Mouse (Mus musculus): ENCODE data around the gene Cntnap2. TPM values are rescaled to one million over a fixed set of nuclear protein-coding genes. Genes with fewer than 3 reads are reported as not detected.
A peak's percentile ranks its signal among the peaks of the same experiment; 100 is the strongest.

Gene Cntnap2
- total and polyA plus RNA-seq, 2 experiments from 2014 or later: 39.8 to 76.6 TPM

- H3K36me3 ChIP-seq (ENCODE audit: insufficient read depth, low read length): no peaks in the 10 kb centered on the region
- DNase-seq (ENCODE audit: low spot score) (no peak), ATAC-seq (no peak)
- TF ChIP-seq CTCF (IDR thresholded peaks at IDR 0.05; ENCODE audit: low read depth): no peak
- no peak overlapping the region for H3K27ac ChIP-seq
- WGBS: 86% methylated on average over 2 of the region's 2 CpGs
- no peak overlapping the region for H3K4me2 ChIP-seq (ENCODE audit: low read depth, low read length)
- H3K4me3 ChIP-seq (ENCODE audit: low read length): no peak overlapping the region
- no peak overlapping the region for H3K9ac ChIP-seq (replicated peaks; ENCODE audit: low read length)
- H3K9me3 ChIP-seq (ENCODE audit: low read length): no peaks in the 10 kb centered on the region
- no peaks in the 10 kb centered on the region for H3K27me3 ChIP-seq (ENCODE audit: insufficient read depth, low read length)
- no peaks in the 10 kb centered on the region for H3K4me1 ChIP-seq (ENCODE audit: insufficient read depth, low read length)
Measured at GRCm38 (mm10) chr6:47315454-47315853, 2256.3 kb downstream of the Cntnap2 start.

DNA sequence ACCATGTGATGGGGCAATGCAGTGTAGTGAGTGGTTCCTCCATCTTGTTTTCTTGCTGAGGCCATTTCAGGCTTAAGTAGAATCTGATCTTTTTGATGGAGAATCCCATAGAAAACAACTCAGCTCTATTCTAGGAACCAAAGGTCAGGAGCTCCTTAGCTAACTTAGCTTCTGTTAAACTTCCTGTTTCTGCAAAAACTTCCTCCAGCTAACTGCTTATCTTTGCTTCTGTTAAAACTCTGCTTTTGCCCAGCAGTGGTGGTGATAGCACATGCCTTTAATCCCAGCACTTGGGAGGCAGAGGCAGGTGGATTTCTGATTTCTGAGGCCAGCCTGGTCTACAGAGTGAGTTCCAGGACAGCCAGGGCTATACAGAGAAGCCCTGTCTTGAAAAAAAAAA is 2258.1 kb downstream of the Cntnap2 start:
- H3K4me2 ChIP-seq (ENCODE audit: low read depth, low read length): no peak overlapping the region
- no peak overlapping the region for H3K4me3 ChIP-seq (ENCODE audit: low read length)
- TF ChIP-seq CTCF (IDR thresholded peaks at IDR 0.05; ENCODE audit: low read depth): no peak
- H3K4me1 ChIP-seq (ENCODE audit: insufficient read depth, low read length): no peaks in the 10 kb centered on the region
- no peak for ATAC-seq
- no peaks in the 10 kb centered on the region for H3K9me3 ChIP-seq (ENCODE audit: low read length)
- no peak overlapping the region for H3K9ac ChIP-seq (replicated peaks; ENCODE audit: low read length)
- DNase-seq (ENCODE audit: low spot score): no peak
- no peak overlapping the region for H3K27ac ChIP-seq
- no peaks in the 10 kb centered on the region for H3K27me3 ChIP-seq (ENCODE audit: insufficient read depth, low read length)
- H3K36me3 ChIP-seq (ENCODE audit: insufficient read depth, low read length): no peaks in the 10 kb centered on the region

DNA sequence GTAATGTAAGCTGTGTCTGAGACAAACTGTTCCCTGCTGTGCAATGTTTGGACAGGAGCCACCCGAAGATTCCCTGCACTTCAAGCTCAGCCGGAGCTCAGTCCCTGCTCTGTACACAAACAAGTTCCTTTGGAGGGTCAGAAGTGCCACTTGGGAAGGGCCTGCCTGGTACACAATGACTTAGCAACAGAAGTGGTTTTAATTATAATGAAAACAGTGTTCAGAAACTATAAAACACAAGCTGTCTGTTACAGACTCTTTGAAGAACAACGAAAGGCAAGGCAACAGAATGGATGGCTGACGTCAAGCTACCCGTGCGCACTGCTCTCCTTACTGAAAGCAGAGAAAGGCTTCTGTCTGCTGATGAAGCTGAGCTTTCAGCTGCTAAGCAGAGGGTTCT is 2259.5 kb downstream of the Cntnap2 start:
- Histone ChIP-seq H3K9ac (replicated peaks; ENCODE audit: low read length) (no peak overlapping the region), H3K9me3 (ENCODE audit: low read length) (no peaks in the 10 kb centered on the region), H3K36me3 (ENCODE audit: insufficient read depth, low read length) (no peaks in the 10 kb centered on the region), H3K4me1 (ENCODE audit: insufficient read depth, low read length) (no peaks in the 10 kb centered on the region), H3K4me2 (ENCODE audit: low read depth, low read length) (peak overlapping the region; percentile 42), H3K27me3 (ENCODE audit: insufficient read depth, low read length) (no peaks in the 10 kb centered on the region), H3K27ac (peak overlapping the region; percentile 60), H3K4me3 (ENCODE audit: low read length) (peak overlapping the region; percentile 5; the same call in 1 of the 2 replicates)
- 3% methylated on average over 6 of the region's 6 CpGs for WGBS
- DNase-seq (ENCODE audit: low spot score) (peak; percentile 63), ATAC-seq (peak; percentile 49; the same call in 1 of the 2 replicates)
- no peak for TF ChIP-seq CTCF (IDR thresholded peaks at IDR 0.05; ENCODE audit: low read depth)

- H3K9ac ChIP-seq (replicated peaks; ENCODE audit: low read length): no peak overlapping the region
- H3K4me1 ChIP-seq (ENCODE audit: insufficient read depth, low read length): no peaks in the 10 kb centered on the region
- H3K4me3 ChIP-seq (ENCODE audit: low read length): no peak overlapping the region
- WGBS: 14% methylated on average over 5 of the region's 5 CpGs
- H3K9me3 ChIP-seq (ENCODE audit: low read length): no peaks in the 10 kb centered on the region
- H3K36me3 ChIP-seq (ENCODE audit: insufficient read depth, low read length): no peaks in the 10 kb centered on the region
- H3K27ac ChIP-seq: no peak overlapping the region
- no peaks in the 10 kb centered on the region for H3K27me3 ChIP-seq (ENCODE audit: insufficient read depth, low read length)
- ATAC-seq (no peak), DNase-seq (ENCODE audit: low spot score) (peak; percentile 26)
- peak overlapping the region; percentile 42; the same call in 1 of the 2 replicates for H3K4me2 ChIP-seq (ENCODE audit: low read depth, low read length)
- no peak for TF ChIP-seq CTCF (IDR thresholded peaks at IDR 0.05; ENCODE audit: low read depth)
Measured at GRCm38 (mm10) chr6:47319309-47319983, 2260.3 kb downstream of the Cntnap2 start.

DNA sequence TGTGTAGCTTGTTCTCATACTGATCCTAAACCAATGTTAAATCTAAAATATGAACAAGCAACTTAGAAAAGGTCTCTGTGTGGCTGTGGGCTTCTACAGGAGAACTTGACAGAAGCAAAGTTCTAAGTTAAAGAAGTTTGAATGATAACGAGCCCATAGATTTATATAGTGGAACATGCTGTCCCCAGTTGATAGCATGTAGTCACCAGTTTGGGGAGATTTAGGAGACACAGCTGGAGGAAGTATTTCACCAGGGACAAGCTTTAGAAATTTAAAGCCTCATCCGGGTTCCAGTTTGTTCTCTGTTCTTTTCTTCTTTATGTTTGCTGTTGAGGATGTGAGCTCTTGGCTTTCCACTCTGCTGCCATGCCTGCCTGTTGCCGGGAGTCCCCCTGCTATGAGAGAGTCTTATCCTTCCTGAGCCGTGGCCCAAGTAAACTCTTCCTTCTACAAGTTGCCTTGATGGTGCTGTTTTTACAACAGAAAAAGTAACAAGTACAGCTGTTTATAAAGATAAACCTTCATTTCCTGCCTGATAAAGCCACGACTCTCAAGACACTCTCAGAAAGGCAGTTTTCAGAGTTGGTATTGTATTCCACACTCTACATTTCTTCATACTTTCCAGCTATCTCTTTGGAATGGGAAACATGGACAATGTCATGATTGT is 2264.1 kb downstream of the Cntnap2 start:
- WGBS: 78% methylated on average over 5 of the region's 5 CpGs
- ATAC-seq (no peak), DNase-seq (ENCODE audit: low spot score) (no peak)
- H3K9me3 ChIP-seq (ENCODE audit: low read length): no peaks in the 10 kb centered on the region
- no peak overlapping the region for H3K27ac ChIP-seq
- no peaks in the 10 kb centered on the region for H3K4me1 ChIP-seq (ENCODE audit: insufficient read depth, low read length)
- no peak overlapping the region for H3K4me3 ChIP-seq (ENCODE audit: low read length)
- no peak overlapping the region for H3K4me2 ChIP-seq (ENCODE audit: low read depth, low read length)
- TF ChIP-seq CTCF (IDR thresholded peaks at IDR 0.05; ENCODE audit: low read depth): no peak
- H3K9ac ChIP-seq (replicated peaks; ENCODE audit: low read length): no peak overlapping the region
- H3K27me3 ChIP-seq (ENCODE audit: insufficient read depth, low read length): no peaks in the 10 kb centered on the region
- no peaks in the 10 kb centered on the region for H3K36me3 ChIP-seq (ENCODE audit: insufficient read depth, low read length)

DNA sequence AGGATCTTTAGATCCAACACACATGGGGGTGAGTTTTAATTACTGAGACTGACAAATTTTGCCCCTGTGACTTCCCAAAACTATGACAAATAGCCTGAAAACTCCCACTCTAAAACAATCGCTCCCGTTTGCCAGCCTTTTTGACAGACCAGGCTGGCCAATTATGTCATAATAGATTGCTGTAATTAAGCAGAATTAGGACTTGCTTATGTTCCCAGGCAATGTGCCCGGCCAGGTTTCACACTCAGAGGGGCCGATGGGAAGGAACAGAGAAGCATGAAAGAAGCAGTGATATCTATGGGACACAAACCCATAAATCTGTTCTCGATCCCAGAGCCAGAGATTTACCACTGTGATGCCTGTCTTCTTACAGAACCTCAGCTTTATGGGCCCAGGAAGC is 2264.7 kb downstream of the Cntnap2 start:
- Histone ChIP-seq H3K27me3 (ENCODE audit: insufficient read depth, low read length) (no peaks in the 10 kb centered on the region), H3K9me3 (ENCODE audit: low read length) (no peaks in the 10 kb centered on the region), H3K4me2 (ENCODE audit: low read depth, low read length) (no peak overlapping the region), H3K4me3 (ENCODE audit: low read length) (no peak overlapping the region), H3K9ac (replicated peaks; ENCODE audit: low read length) (no peak overlapping the region), H3K27ac (no peak overlapping the region), H3K4me1 (ENCODE audit: insufficient read depth, low read length) (no peaks in the 10 kb centered on the region), H3K36me3 (ENCODE audit: insufficient read depth, low read length) (no peaks in the 10 kb centered on the region)
- WGBS: 56% methylated on average over 5 of the region's 5 CpGs
- DNase-seq (ENCODE audit: low spot score) (peak; percentile 46), ATAC-seq (no peak)
- no peak for TF ChIP-seq CTCF (IDR thresholded peaks at IDR 0.05; ENCODE audit: low read depth)

GRCm38 (mm10) chr6:47328281-47328680 is 2269.1 kb downstream of the Cntnap2 start:
- H3K9ac ChIP-seq (replicated peaks; ENCODE audit: low read length): no peak overlapping the region
- ATAC-seq (no peak), DNase-seq (ENCODE audit: low spot score) (no peak)
- H3K4me2 ChIP-seq (ENCODE audit: low read depth, low read length): no peak overlapping the region
- H3K27ac ChIP-seq: no peak overlapping the region
- no peak for TF ChIP-seq CTCF (IDR thresholded peaks at IDR 0.05; ENCODE audit: low read depth)
- H3K36me3 ChIP-seq (ENCODE audit: insufficient read depth, low read length): no peaks in the 10 kb centered on the region
- H3K27me3 ChIP-seq (ENCODE audit: insufficient read depth, low read length): no peaks in the 10 kb centered on the region
- H3K4me1 ChIP-seq (ENCODE audit: insufficient read depth, low read length): no peaks in the 10 kb centered on the region
- H3K9me3 ChIP-seq (ENCODE audit: low read length): no peaks in the 10 kb centered on the region
- 90% methylated on average over 3 of the region's 3 CpGs for WGBS
- H3K4me3 ChIP-seq (ENCODE audit: low read length): no peak overlapping the region
